Mouse (Mus musculus) myocyte (in vitro differentiated cells): Measurements from ENCODE around the gene Ndufs2.

Source experiments
- CEBPB ChIP-seq: IDR thresholded peaks from 2 replicates; pipeline ENCODE4 v1.6.1; 2011; ENCODE audit warnings: mild to moderate bottlenecking, moderate library complexity; ENCODE audit not compliant: poor library complexity, insufficient read depth, severe bottlenecking
- E2F4 ChIP-seq: IDR thresholded peaks from one replicate; pipeline ENCODE4 v1.6.1; 2011; ENCODE audit warnings: mild to moderate bottlenecking, control low read depth, moderate library complexity; ENCODE audit not compliant: insufficient read depth
- MAX ChIP-seq: IDR thresholded peaks from one replicate; pipeline ENCODE4 v1.6.1; 2011; ENCODE audit warnings: low read depth, mild to moderate bottlenecking, control low read depth
- MYOD1 ChIP-seq, 3 experiments: IDR thresholded peaks; one replicate each; pipeline ENCODE4 v1.6.1; 2011; ENCODE audit warnings: control low read depth in 2 of 3, low read depth in 2 of 3, mild to moderate bottlenecking in 2 of 3, moderate library complexity in 1 of 3; ENCODE audit not compliant: insufficient read length in 2 of 3, control insufficient read depth in 1 of 3
- MYOG ChIP-seq, 3 experiments: IDR thresholded peaks; one replicate each; pipeline ENCODE4 v1.6.1; 2011; ENCODE audit warnings: control low read depth in 2 of 3, low read depth in 2 of 3, mild to moderate bottlenecking in 2 of 3; ENCODE audit not compliant: insufficient read length in 2 of 3, control insufficient read depth in 1 of 3, insufficient read depth in 1 of 3
- POLR2A ChIP-seq: IDR thresholded peaks from one replicate; pipeline ENCODE4 v1.6.1; 2011; ENCODE audit warnings: low read depth, mild to moderate bottlenecking, control low read depth, moderate library complexity; ENCODE audit not compliant: insufficient read length
- POLR2AphosphoS2 ChIP-seq: IDR thresholded peaks from one replicate; pipeline ENCODE4 v1.6.1; 2011; ENCODE audit warnings: low read depth, control low read depth; ENCODE audit not compliant: insufficient read length
- REST ChIP-seq: IDR thresholded peaks from one replicate; pipeline ENCODE4 v1.6.1; 2011; ENCODE audit warnings: mild to moderate bottlenecking, control low read depth, moderate library complexity; ENCODE audit not compliant: insufficient read depth, insufficient read length
- SRF ChIP-seq: IDR thresholded peaks from one replicate; pipeline ENCODE4 v1.6.1; 2011; ENCODE audit warnings: low read depth; ENCODE audit not compliant: control insufficient read depth, insufficient read length
- TCF12 ChIP-seq: IDR thresholded peaks from one replicate; pipeline ENCODE4 v1.6.1; 2011; ENCODE audit warnings: mild to moderate bottlenecking, control low read depth; ENCODE audit not compliant: poor library complexity, insufficient read depth, severe bottlenecking
- TCF3 ChIP-seq: IDR thresholded peaks from one replicate; pipeline ENCODE4 v1.6.1; 2011; ENCODE audit warnings: low read depth, control low read depth; ENCODE audit not compliant: insufficient read length
- USF1 ChIP-seq: IDR thresholded peaks from one replicate; pipeline ENCODE4 v1.6.1; 2011; ENCODE audit warnings: low read depth, mild to moderate bottlenecking, control low read depth, moderate library complexity

- TF ChIP-seq E2F4 (no peak), POLR2A (no peak), MAX (no peak), POLR2AphosphoS2 (no peak), USF1 (no peak), CEBPB (no peak), MYOD1 (IDR thresholded peaks at IDR 0.05; ENCODE audit: control insufficient read depth in 1 of 3, insufficient read length in 2 of 3, low read depth in 2 of 3) (no peak), TCF3 (no peak), TCF12 (no peak), REST (no peak), MYOG (IDR thresholded peaks at IDR 0.05; ENCODE audit: control insufficient read depth in 1 of 3, insufficient read depth in 1 of 3, insufficient read length in 2 of 3, low read depth in 2 of 3) (no peak), SRF (no peak)
These were observed 9.1 kb upstream of the Ndufs2 start for GRCm38 (mm10) chr1:171260316-171260715.
